Mouse (Mus musculus) liver, embryonic 12.5 days (tissue): ENCODE data around the gene Leo1. TPM values are rescaled to one million over a fixed set of nuclear protein-coding genes. Genes with fewer than 3 reads are reported as not detected.

Experiments
- ATAC-seq: fragments of 200-750 bp; cut with Nextera tagmentation; 2 replicates; pipeline ENCODE4 v1.8.0; 2017; ENCODE audit warnings: moderate number of reproducible peaks, mild to moderate bottlenecking, moderate library complexity
- H3K27ac ChIP-seq: fragments of 300-500 bp; sonication (generic); 2 replicates; pipeline ENCODE4 v1.5.1; 2016; ENCODE audit warnings: mild to moderate bottlenecking
- H3K27me3 ChIP-seq: fragments of 300-500 bp; sonication (generic); replicated peaks from 2 replicates; pipeline ENCODE4 v1.6.1; 2016; ENCODE audit warnings: mild to moderate bottlenecking, moderate library complexity
- H3K36me3 ChIP-seq: fragments of 300-500 bp; sonication (generic); 2 replicates; pipeline ENCODE4 v1.6.1; 2016; ENCODE audit warnings: mild to moderate bottlenecking, moderate library complexity
- H3K4me1 ChIP-seq: fragments of 300-500 bp; sonication (generic); 2 replicates; pipeline ENCODE4 v1.6.1; 2016
- H3K4me2 ChIP-seq: fragments of 300-500 bp; sonication (generic); 2 replicates; pipeline ENCODE4 v1.6.1; 2016; ENCODE audit warnings: mild to moderate bottlenecking, moderate library complexity
- H3K4me3 ChIP-seq: fragments of 300-500 bp; sonication (generic); 2 replicates; pipeline ENCODE4 v1.5.1; 2016; ENCODE audit warnings: mild to moderate bottlenecking, moderate library complexity
- H3K9ac ChIP-seq: fragments of 300-500 bp; sonication (generic); 2 replicates; pipeline ENCODE4 v1.6.1; 2016; ENCODE audit warnings: mild to moderate bottlenecking, moderate library complexity
- H3K9me3 ChIP-seq: fragments of 300-500 bp; sonication (generic); replicated peaks from 2 replicates; pipeline ENCODE4 v1.6.1; 2016; ENCODE audit warnings: mild to moderate bottlenecking, moderate library complexity
- WGBS: fragments of 180-500 bp; shearing (Covaris S2); methylation state at CpG from one replicate; pipeline ENCODE4 v1.1.7; 2016; ENCODE audit not compliant: insufficient replicate concordance; 5-methylcytosine and 5-hydroxymethylcytosine counted together
- polyA plus RNA-seq: library from polyadenylated mRNA; unstranded; fragments of >200 nt; fragmentation: Nextera tagmentation; extraction: Ambion mirVana; gene quantifications from 2 replicates; pipeline ENCODE4 v1.2.1, GENCODE M21; 2016

Leo1 gene
- polyA plus RNA-seq: 25.9 and 26.9 TPM in 2 replicates

DNA sequence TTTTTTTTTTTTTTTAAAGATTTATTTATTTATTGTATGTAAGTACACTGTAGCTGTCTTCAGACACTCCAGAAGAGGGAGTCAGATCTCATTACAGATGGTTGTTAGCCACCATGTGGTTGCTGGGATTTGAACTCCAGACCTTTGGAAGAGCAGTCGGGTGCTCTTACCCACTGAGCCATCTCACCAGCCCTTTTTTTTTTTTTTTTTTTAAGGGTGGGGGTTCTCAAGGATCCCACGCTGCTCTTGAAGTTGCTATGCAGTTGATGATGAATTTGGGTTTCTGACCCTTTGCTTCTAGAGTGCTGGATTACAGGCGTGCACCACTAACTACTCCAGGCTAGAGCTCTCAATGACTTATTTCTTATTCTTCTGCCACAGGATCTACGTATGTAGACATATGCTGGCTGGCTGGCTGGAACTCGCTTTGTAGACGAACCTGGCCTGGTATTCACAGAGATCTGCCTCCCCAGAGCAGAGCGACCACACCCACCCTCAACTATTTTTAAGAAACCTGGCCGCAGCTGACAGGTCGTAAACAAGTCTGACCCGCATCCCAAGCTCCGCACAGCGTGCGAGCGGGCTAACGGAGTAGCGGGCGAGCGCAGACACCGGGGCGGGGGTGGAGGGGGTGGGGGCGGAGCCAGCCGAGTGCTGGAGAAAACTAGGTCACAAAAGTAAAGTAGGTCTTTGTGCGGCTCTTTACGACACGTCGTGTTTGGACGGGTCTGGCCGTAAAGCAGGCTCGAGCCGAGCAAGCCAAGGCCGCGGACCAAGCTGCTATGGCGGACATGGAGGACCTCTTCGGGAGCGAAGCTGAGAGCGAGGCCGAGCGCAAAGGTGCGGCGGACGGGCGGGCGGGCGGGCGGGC, at the start of gene Leo1:
TSS of gene Leo1 (plus strand) at position 729 of the 871 bp plus-strand sequence.
- ATAC-seq: peak; percentile 92
- H3K4me2 ChIP-seq: peak within 1 kb of the TSS; percentile 88
- H3K4me1 ChIP-seq: peaks cover 28% of the 10 kb centered on the region
- H3K27me3 ChIP-seq: no peaks in the 10 kb centered on the region
- H3K4me3 ChIP-seq: peak within 1 kb of the TSS; percentile 87
- peak within 1 kb of the TSS; percentile 90 for H3K9ac ChIP-seq
- under 1% methylated on average over 44 of the region's 45 CpGs for WGBS
- no peaks in the 10 kb centered on the region for H3K9me3 ChIP-seq
- H3K36me3 ChIP-seq: peaks cover 17% of the 10 kb centered on the region
- H3K27ac ChIP-seq: peak within 1 kb of the TSS; percentile 84

DNA sequence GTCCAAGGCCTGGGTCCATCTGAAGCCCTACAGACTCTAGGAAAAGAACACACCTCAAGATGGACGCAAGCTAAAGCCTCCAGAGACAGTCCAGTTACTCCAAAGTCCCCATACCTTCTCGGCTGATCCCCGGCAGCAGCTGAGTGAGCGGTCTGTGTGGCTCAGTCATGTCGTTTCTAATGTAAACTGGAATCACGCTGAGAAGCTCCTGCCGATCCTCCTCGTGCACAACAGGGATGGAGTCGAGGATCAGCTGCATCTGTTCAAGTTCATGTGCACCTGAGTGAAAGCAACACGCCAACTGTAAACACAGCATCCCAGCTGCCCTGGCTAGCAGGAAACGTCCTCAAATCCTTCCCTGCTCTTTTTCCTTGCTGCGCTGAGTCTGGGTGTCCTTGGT, 48.1 kb upstream of the Leo1 start:
- Histone ChIP-seq H3K27ac (no peak overlapping the region), H3K27me3 (no peaks in the 10 kb centered on the region), H3K4me3 (no peak overlapping the region), H3K9ac (no peak overlapping the region), H3K4me1 (peaks cover 13% of the 10 kb centered on the region), H3K36me3 (peaks cover 91% of the 10 kb centered on the region), H3K9me3 (no peaks in the 10 kb centered on the region), H3K4me2 (no peak overlapping the region)
- ATAC-seq: no peak
- WGBS: 73% methylated on average over 12 of the region's 12 CpGs

DNA sequence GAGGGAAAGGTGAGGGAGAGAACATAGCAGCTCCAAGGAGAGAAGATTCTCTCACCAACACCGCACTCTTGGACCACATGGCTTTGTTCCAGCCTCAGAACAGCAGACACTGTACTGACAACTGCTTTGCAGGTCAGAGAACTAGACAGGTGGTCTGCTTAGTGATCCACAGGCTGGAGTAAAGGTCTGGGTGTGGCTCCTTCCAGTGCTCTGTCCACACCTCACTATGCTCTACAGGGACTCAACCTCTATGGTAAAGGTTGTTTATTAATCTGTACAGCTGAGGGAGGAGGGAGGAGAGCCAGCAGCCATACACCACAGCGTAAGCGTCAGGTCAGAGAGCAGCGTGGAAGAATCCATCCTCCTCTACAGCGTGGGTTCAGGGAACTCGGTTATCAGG, 45.4 kb upstream of the Leo1 start:
- Histone ChIP-seq H3K9ac (no peak overlapping the region), H3K27ac (no peak overlapping the region), H3K27me3 (no peaks in the 10 kb centered on the region), H3K4me3 (no peak overlapping the region), H3K4me1 (peaks cover 19% of the 10 kb centered on the region), H3K4me2 (no peak overlapping the region), H3K36me3 (peaks cover 74% of the 10 kb centered on the region), H3K9me3 (no peaks in the 10 kb centered on the region)
- 53% methylated on average over 6 of the region's 6 CpGs for WGBS
- peak; percentile 35; the same call in 1 of the 2 replicates for ATAC-seq

DNA sequence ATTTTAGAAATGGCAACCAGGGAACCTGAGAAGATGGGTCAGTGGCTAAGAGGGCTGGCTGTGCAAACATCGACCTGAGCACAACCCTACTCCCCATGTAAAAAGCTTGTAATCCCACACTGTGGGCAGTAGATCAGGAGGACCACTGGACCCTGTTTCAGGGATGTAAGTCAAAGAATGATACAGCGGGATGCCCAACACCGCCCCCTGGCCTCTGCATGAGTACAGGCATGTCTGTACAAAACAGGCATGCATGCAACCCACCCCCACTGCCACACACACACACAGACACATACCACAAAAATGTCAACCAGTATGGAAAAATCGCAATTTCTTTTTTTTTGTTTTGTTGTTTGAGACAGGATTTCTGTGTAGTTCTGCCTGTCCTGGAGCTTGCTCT, 42.3 kb upstream of the Leo1 start:
- 78% methylated on average over 4 of the region's 4 CpGs for WGBS
- H3K9ac ChIP-seq: no peak overlapping the region
- no peaks in the 10 kb centered on the region for H3K27me3 ChIP-seq
- H3K4me2 ChIP-seq: no peak overlapping the region
- no peak for ATAC-seq
- no peaks in the 10 kb centered on the region for H3K9me3 ChIP-seq
- peaks cover 43% of the 10 kb centered on the region for H3K4me1 ChIP-seq
- H3K36me3 ChIP-seq: peaks cover 44% of the 10 kb centered on the region
- H3K27ac ChIP-seq: no peak overlapping the region
- no peak overlapping the region for H3K4me3 ChIP-seq

DNA sequence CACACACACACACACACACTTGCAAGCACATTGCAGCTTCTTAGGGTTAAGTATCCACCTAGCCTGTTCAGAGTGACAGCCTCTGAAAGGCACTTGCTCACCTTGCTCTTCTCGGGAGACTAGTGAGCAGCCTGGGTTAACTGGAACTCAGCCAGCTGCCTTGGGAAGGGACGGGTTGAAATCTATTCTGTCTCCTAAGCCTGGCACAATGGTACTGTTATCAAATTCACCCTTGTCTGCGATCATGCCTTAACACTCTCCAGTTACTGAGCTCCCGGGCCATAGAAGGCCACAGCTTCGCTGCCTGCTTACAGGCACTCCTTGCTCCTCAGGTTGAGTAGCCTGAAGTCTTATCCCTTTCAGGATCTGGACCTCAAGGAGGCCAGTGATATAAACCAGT, 40.7 kb upstream of the Leo1 start:
- Histone ChIP-seq H3K4me3 (no peak overlapping the region), H3K27ac (no peak overlapping the region), H3K4me1 (peaks cover 58% of the 10 kb centered on the region), H3K4me2 (no peak overlapping the region), H3K27me3 (no peaks in the 10 kb centered on the region), H3K9ac (no peak overlapping the region), H3K9me3 (no peaks in the 10 kb centered on the region), H3K36me3 (peaks cover 33% of the 10 kb centered on the region)
- ATAC-seq: no peak
- 51% methylated on average over 5 of the region's 5 CpGs for WGBS

DNA sequence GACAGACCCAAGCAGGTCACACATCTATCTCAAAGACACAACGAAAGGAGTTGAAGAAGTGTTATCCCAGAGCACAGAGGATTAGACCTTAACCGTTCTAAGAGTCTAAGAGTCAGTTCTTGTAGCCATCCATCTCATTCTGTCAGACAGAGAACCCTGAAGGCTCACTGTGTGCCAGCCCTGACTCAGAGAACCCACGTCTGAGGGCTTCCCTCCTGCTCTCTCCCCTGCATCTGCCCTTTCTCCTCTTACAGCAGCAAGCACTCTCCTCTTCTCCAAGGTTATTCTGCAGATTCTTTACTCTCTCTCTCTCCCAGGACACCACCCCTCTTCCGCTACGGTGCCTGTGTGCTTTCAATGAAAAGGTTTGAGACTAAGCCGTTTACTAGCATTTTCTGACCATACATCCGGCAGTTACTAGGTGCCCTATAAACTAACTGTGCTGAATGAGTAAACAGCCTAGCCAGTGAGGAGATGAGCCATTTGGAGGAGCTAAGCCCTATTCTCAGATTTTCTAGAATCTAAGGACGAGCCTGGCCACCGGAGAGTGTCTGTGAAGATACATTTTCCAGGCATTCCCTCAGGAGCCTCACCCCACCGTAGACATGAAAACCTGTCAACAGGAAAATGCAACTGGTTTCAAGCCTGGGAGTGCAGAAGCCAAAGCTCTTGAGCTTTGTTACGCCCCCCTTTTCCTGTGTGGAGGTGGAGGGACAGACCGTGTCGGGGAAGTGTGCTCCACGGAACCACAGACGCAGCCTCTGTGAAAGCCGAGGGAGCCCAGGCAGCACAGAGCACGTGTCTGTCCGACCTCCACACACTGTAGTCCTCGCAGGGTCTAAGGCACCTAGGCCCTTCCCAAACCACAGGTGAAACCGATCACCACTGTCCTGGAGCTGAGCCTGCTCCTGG, 39.5 kb upstream of the Leo1 start:
- peak; percentile 50; the same call in 1 of the 2 replicates for ATAC-seq
- H3K9me3 ChIP-seq: no peaks in the 10 kb centered on the region
- H3K4me3 ChIP-seq: no peak overlapping the region
- H3K36me3 ChIP-seq: peaks cover 21% of the 10 kb centered on the region
- H3K9ac ChIP-seq: no peak overlapping the region
- H3K4me2 ChIP-seq: no peak overlapping the region; the same call in 1 of the 2 replicates
- H3K27ac ChIP-seq: no peak overlapping the region
- H3K4me1 ChIP-seq: peaks cover 58% of the 10 kb centered on the region
- WGBS: 51% methylated on average over 20 of the region's 20 CpGs
- no peaks in the 10 kb centered on the region for H3K27me3 ChIP-seq

DNA sequence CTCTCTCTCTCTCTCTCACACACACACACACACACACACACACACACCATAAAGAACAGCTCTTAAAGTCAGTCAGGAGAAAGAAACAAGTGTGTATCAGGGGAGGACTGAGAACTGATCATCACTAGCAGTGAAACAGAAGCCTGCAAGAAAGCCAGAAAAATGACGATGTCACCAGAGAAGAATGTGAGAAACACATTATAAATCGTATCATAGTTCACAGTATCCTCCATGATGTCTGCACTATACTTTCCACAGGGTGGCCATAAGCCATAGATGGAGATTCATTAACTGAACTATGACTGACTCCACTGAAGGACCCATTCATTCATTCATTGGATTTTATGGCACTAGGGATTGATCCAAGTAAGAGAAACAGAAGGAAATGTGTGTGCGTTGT, 37.8 kb upstream of the Leo1 start:
- Histone ChIP-seq H3K27ac (no peak overlapping the region), H3K9me3 (no peaks in the 10 kb centered on the region), H3K9ac (no peak overlapping the region), H3K4me2 (no peak overlapping the region), H3K36me3 (peaks cover 4% of the 10 kb centered on the region), H3K4me3 (no peak overlapping the region), H3K4me1 (peaks cover 71% of the 10 kb centered on the region), H3K27me3 (no peaks in the 10 kb centered on the region)
- no peak for ATAC-seq
- WGBS: 75% methylated on average over 3 of the region's 3 CpGs

DNA sequence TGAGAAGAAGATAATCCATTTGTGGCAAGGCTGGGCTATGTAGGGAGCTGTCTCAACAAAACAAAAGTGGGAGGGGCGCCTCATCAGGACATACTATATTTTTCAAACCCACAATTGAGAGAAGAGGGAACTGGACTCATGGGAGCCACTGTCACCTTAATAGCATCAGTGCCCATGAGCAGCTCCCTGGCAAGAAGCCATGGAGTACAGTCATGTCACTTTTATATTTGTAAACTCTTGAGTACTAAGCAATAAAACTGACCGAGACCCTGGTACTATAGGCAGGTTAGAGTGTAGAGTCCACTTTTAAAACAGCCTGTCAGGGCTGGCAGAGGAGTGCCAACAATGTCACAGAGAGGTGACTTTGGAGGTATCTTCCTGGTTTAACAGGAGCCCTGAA, 35.2 kb upstream of the Leo1 start:
- Histone ChIP-seq H3K9ac (no peak overlapping the region), H3K27ac (no peak overlapping the region), H3K4me2 (no peak overlapping the region), H3K9me3 (no peaks in the 10 kb centered on the region), H3K27me3 (no peaks in the 10 kb centered on the region), H3K4me3 (no peak overlapping the region), H3K36me3 (no peaks in the 10 kb centered on the region), H3K4me1 (peaks cover 78% of the 10 kb centered on the region)
- 83% methylated on average over 2 of the region's 2 CpGs for WGBS
- no peak for ATAC-seq

DNA sequence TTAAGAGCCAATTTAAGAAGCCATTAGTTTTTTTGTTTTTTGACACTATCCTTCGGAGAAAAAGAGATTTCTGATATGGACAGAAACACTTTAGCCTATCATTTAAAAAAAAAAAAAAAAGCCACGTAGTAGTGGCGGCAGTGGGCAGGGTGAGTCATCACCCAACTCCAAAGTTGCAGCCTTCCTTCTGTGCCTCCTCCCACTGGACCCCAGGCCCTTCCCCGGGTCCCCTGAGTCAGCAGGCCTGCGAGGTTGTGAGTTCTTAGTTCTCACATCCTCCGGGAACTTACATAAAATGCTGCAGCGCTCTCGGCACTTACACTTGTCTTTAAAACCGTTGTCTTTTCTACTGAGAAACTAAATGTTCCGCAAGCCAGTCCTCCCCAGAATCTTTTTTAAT, 33.5 kb upstream of the Leo1 start:
- H3K4me1 ChIP-seq: peaks cover 74% of the 10 kb centered on the region
- peak overlapping the region; percentile 58; the same call in 1 of the 2 replicates for H3K9ac ChIP-seq
- H3K4me3 ChIP-seq: peak overlapping the region; percentile 41
- H3K27ac ChIP-seq: peak overlapping the region; percentile 60; the same call in 1 of the 2 replicates
- no peaks in the 10 kb centered on the region for H3K36me3 ChIP-seq
- no peaks in the 10 kb centered on the region for H3K9me3 ChIP-seq
- 0 out of 2 replicates have a peak, but pooled peaks cover 3% of the 10 kb centered on the region for H3K27me3 ChIP-seq
- H3K4me2 ChIP-seq: peak overlapping the region; percentile 94
- ATAC-seq: no peak
- WGBS: 4% methylated on average over 10 of the region's 10 CpGs

DNA sequence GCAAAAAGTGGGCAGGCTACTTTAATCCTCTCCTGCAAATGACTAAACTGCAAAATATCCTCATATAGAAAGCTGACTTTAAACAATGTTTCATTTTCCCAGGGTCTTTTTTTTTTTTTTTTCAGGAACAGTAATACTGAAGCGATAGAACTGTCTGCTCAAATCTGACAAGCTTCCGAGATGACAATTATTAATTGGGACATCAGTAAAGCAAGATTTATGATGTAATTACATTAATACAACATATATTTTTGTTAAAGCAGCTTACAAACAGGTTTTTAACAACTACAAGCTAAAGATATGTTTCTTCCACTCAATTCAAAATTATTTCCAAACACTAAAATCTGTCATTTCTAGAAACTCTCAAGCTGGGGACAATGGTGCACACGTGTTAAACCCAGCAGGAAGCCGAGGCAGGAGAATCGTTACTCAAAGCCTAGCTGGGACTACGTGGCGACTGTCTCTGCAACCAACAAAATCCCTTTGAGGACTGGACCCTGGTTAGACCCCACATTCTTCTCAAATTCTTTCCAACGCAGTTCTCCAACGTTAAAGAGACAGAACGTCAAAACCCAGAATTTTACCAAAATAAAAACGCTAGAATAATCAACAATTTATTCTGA, 33.0 kb upstream of the Leo1 start:
- H3K4me1 ChIP-seq: peaks cover 69% of the 10 kb centered on the region
- peak overlapping the region; percentile 97 for H3K27ac ChIP-seq

DNA sequence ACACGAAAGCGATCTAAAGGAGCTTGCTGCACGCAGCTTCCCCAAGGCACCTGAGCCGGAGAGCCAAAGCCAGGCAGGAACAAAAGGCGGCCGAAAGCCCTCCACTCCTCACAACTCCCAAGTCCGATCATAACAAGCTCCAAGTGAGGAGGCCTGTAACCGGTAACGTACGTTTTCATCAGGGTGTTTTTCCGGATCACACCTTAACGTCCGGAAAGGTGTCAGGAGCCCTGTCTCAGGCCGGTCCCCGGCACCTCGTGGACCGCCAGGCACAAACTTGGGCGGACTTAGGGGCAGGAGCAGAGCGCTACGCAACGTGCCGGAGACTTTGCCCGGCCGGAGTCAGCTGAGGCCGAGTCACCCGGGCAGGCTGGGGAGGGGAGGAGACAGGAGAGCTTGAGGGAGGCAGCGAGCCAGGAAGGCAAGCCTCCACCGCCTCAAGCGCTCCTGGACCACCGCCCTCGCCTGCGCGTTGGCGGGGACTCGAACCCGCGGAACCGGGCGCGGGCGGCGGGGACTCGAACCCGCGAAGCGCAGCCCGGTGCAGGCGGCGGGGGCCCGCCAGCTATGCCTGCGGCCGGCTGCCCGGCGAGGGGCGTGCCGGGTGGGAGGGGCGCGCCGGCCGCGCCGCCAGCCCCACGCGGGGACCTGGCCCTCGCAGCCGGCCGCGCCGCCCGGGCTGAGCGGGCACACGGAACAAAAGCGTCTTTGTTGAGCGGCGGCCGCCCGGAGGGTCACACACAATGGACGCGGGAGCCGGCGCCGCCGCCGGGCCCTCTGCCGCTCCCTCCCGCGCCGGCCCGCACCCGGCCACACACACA, 32.1 kb upstream of the Leo1 start:
- under 1% methylated on average over 59 of the region's 90 CpGs for WGBS
- H3K4me3 ChIP-seq: peak overlapping the region; percentile 87
- peak overlapping the region; percentile 94 for H3K4me2 ChIP-seq
- ATAC-seq: peak; percentile 72
- peaks cover 66% of the 10 kb centered on the region for H3K4me1 ChIP-seq
- H3K27ac ChIP-seq: peak overlapping the region; percentile 97
- no peaks in the 10 kb centered on the region for H3K36me3 ChIP-seq
- peak overlapping the region; percentile 88 for H3K9ac ChIP-seq
- H3K9me3 ChIP-seq: no peaks in the 10 kb centered on the region
- H3K27me3 ChIP-seq: 0 out of 2 replicates have a peak, but pooled peaks cover 3% of the 10 kb centered on the region

More for the DNA sequence above, 33.0 kb upstream of the Leo1 start:
- WGBS: 3% methylated on average over 11 of the region's 11 CpGs
- peak overlapping the region; percentile 94 for H3K4me2 ChIP-seq
- H3K9me3 ChIP-seq: no peaks in the 10 kb centered on the region
- 0 out of 2 replicates have a peak, but pooled peaks cover 3% of the 10 kb centered on the region for H3K27me3 ChIP-seq
- peak overlapping the region; percentile 88 for H3K9ac ChIP-seq
- no peaks in the 10 kb centered on the region for H3K36me3 ChIP-seq
- peak overlapping the region; percentile 87 for H3K4me3 ChIP-seq
- ATAC-seq: no peak
